Mouse (Mus musculus): ENCODE results near the gene Calcrl.

GRCm38 (mm10) chr2:84382556-84382955 is 42.7 kb downstream of the Calcrl start:
- TF ChIP-seq CTCF (IDR thresholded peaks at IDR 0.05; ENCODE audit: low read depth) (no peak), EP300 (optimal IDR thresholded peaks at IDR 0.05) (no peak)
